Mouse (Mus musculus) heart, embryonic 16.5 days (tissue): ENCODE results near the gene Reg3d. TPM values are rescaled to one million over a fixed set of nuclear protein-coding genes. Genes with fewer than 3 reads are reported as not detected.

Source experiments
- ATAC-seq: fragments of 200-750 bp; cut with Nextera tagmentation; replicated peaks from 2 replicates; pipeline ENCODE4 v1.8.0; 2017; ENCODE audit warnings: moderate number of reproducible peaks; ENCODE audit not compliant: insufficient read depth, low FRiP score; ENCODE audit errors: extremely low read depth
- H3K27ac ChIP-seq: fragments of 300-500 bp; sonication (generic); 2 replicates; pipeline ENCODE4 v1.5.1; 2014; ENCODE audit warnings: mild to moderate bottlenecking, low read length, control low read depth, moderate library complexity
- H3K27me3 ChIP-seq: fragments of 300-500 bp; sonication (generic); 2 replicates; pipeline ENCODE4 v1.6.1; 2014; ENCODE audit warnings: low read length, mixed read lengths; ENCODE audit not compliant: control insufficient read depth, insufficient read depth
- H3K36me3 ChIP-seq: fragments of 300-500 bp; sonication (generic); 2 replicates; pipeline ENCODE4 v1.6.1; 2014; ENCODE audit not compliant: control insufficient read depth, insufficient read depth
- H3K4me1 ChIP-seq: fragments of 300-500 bp; sonication (generic); 2 replicates; pipeline ENCODE4 v1.6.1; 2014; ENCODE audit warnings: low read length, mixed read lengths; ENCODE audit not compliant: control insufficient read depth, insufficient read depth
- H3K4me2 ChIP-seq: fragments of 300-500 bp; sonication (generic); 2 replicates; pipeline ENCODE4 v1.6.1; 2014; ENCODE audit warnings: low read depth, mild to moderate bottlenecking, control low read depth, low read length
- H3K4me3 ChIP-seq: fragments of 300-500 bp; sonication (generic); 2 replicates; pipeline ENCODE4 v1.5.1; 2014; ENCODE audit warnings: mild to moderate bottlenecking, control low read depth, low read length
- H3K9ac ChIP-seq: fragments of 300-500 bp; sonication (generic); 2 replicates; pipeline ENCODE4 v1.6.1; 2014; ENCODE audit warnings: low read length, control low read depth
- H3K9me3 ChIP-seq: fragments of 300-500 bp; sonication (generic); replicated peaks from 2 replicates; pipeline ENCODE4 v1.6.1; 2016; ENCODE audit warnings: low read length; ENCODE audit not compliant: control insufficient read depth
- WGBS: fragments of 180-500 bp; shearing (Covaris S2); extraction: QIAGEN DNeasy Blood & Tissue Kit; methylation state at CpG from one replicate; pipeline ENCODE4 v1.1.7; 2014; 5-methylcytosine and 5-hydroxymethylcytosine counted together
- polyA plus RNA-seq: library from polyadenylated mRNA; unstranded; fragments of >200 nt; fragmentation: Nextera tagmentation; extraction: Ambion mirVana; gene quantifications from 2 replicates; pipeline ENCODE4 v1.2.1, GENCODE M21; 2015

Gene Reg3d
- polyA plus RNA-seq, 1 experiment from 2014 or later, result not detected

- no peak for ATAC-seq
- Histone ChIP-seq H3K4me3 (no peak overlapping the region), H3K9me3 (no peaks in the 10 kb centered on the region), H3K27ac (no peak overlapping the region), H3K9ac (no peak overlapping the region), H3K4me1 (no peaks in the 10 kb centered on the region), H3K36me3 (no peaks in the 10 kb centered on the region), H3K4me2 (no peak overlapping the region), H3K27me3 (no peaks in the 10 kb centered on the region)
These were observed 38.4 kb downstream of the Reg3d start for GRCm38 (mm10) chr6:78340296-78340695.

GRCm38 (mm10) chr6:78331919-78332569, 46.6 kb downstream of the Reg3d start:
- H3K27me3 ChIP-seq, result no peaks in the 10 kb centered on the region
- H3K4me2 ChIP-seq, result no peak overlapping the region
- ATAC-seq, result no peak
- no peaks in the 10 kb centered on the region for H3K36me3 ChIP-seq
- H3K9me3 ChIP-seq, result no peaks in the 10 kb centered on the region
- WGBS, result 28% methylated on average over 7 of the region's 7 CpGs
- no peaks in the 10 kb centered on the region for H3K4me1 ChIP-seq
- no peak overlapping the region for H3K27ac ChIP-seq
- no peak overlapping the region for H3K4me3 ChIP-seq
- H3K9ac ChIP-seq, result no peak overlapping the region

GRCm38 (mm10) chr6:78329166-78329565, 49.5 kb downstream of the Reg3d start:
- H3K27ac ChIP-seq, result no peak overlapping the region
- no peak overlapping the region for H3K9ac ChIP-seq
- no peaks in the 10 kb centered on the region for H3K27me3 ChIP-seq
- H3K9me3 ChIP-seq, result no peaks in the 10 kb centered on the region
- no peaks in the 10 kb centered on the region for H3K36me3 ChIP-seq
- WGBS, result 64% methylated on average over 2 of the region's 2 CpGs
- H3K4me2 ChIP-seq, result no peak overlapping the region
- no peak overlapping the region for H3K4me3 ChIP-seq
- H3K4me1 ChIP-seq, result no peaks in the 10 kb centered on the region
- ATAC-seq, result no peak

- Histone ChIP-seq H3K36me3 (no peaks in the 10 kb centered on the region), H3K4me3 (no peak overlapping the region), H3K27ac (no peak overlapping the region), H3K9ac (no peak overlapping the region), H3K4me1 (no peaks in the 10 kb centered on the region), H3K27me3 (no peaks in the 10 kb centered on the region), H3K4me2 (no peak overlapping the region), H3K9me3 (no peaks in the 10 kb centered on the region)
- ATAC-seq, result no peak
These were observed 50.9 kb downstream of the Reg3d start for GRCm38 (mm10) chr6:78327798-78328197.

Other genes with a start within 250 kb of the Reg3d start
- gene Reg3b, start 8.2 kb downstream of the Reg3d start, polyA plus RNA-seq, result 0.36 and 8.6 TPM in 2 replicates
- not detected in 2 replicates for gene Reg3a, start 1.8 kb upstream of the Reg3d start, polyA plus RNA-seq
- not detected in 2 replicates for gene Reg2, start 16.8 kb upstream of the Reg3d start, polyA plus RNA-seq
- 0.25 TPM in 1 of 2 replicates, not detected in the other for gene Reg1, start 43.8 kb upstream of the Reg3d start, polyA plus RNA-seq
- gene Reg3g, start 90.0 kb upstream of the Reg3d start, polyA plus RNA-seq, result 14.3 and 19.3 TPM in 2 replicates